Mouse (Mus musculus) gastrocnemius, postnatal 25 days (tissue): Measurements from ENCODE around the gene Dynlt1a. TPM values are rescaled to one million over a fixed set of nuclear protein-coding genes. Genes with fewer than 3 reads are reported as not detected.
"Not testable (repeated sequence)": the region's sequence is repeated elsewhere in the genome, so short reads cannot be mapped to it uniquely, and the experiment has no call there.

Source experiments
- DNase-seq: peaks from one replicate; pipeline ENCODE4 v3.0.0; 2022
- total RNA-seq, 2 experiments: library from RNA; stranded (reverse); gene quantifications; 1 replicate in 1 of 2; 2 replicates in 1 of 2; pipeline ENCODE4 v1.2.3; 2021

The Dynlt1a gene
- total RNA-seq, 2 experiments from 2014 or later = 2.3 to 2.4 TPM

DNA sequence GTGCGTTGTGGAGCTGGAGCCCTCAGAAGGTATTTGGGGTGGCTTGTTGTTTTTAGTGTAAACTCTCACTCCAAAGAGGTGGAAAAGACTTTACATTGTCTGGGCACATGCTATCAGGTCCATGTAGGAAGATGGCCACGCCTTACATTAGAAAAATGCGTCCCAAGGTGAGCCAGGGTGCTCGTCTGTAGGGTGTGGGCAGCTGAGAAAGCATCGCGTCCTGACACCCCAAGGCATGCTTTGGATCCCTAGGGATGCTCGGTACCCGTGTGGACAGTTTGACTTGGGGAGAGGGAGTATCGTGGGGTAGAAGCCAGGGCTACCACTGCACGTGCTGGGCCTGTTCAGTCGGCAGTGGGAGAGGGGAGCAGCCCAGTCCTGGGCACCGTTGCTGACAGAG, 28.3 kb downstream of the Dynlt1a start:
- not testable (repeated sequence) for DNase-seq

DNA sequence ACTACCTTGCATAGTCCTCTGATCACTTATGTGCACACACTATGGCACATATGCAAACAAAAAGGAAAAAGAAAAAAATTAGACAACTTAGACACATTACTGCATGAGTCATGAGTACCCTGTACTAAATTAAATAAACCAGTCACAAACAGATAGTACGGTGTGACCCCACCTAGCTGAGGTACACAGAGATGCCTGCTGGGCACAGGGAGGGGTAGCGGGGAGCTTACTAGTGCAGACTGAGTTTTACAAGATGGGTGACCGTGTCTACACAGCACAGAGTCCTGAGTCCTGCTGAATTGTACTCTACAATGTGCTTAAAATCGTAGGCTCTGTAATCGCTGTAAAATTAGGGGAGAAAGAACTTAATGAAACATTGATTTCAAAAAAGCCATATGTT, 31.1 kb downstream of the Dynlt1a start:
- not testable (repeated sequence) for DNase-seq

DNA sequence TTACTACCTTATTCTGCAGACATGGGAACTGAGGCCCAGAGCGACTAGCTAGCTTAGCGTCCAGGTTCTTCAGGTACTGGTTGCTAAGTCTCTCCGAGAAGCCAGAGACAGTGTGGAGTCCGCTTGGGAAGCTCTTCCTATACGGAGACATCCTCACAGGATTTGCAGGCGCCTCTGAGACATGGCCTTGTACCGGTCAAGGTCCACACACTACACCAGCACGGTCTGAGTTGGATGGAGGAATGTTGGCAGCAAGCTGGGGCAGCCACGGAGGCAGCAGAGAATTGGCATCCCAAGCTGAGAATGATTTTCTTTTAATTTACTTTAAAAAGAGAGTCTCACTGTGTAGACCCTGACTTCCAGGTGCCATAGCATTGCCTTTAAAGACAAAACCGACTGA, 34.2 kb downstream of the Dynlt1a start:
- not testable (repeated sequence) for DNase-seq

DNA sequence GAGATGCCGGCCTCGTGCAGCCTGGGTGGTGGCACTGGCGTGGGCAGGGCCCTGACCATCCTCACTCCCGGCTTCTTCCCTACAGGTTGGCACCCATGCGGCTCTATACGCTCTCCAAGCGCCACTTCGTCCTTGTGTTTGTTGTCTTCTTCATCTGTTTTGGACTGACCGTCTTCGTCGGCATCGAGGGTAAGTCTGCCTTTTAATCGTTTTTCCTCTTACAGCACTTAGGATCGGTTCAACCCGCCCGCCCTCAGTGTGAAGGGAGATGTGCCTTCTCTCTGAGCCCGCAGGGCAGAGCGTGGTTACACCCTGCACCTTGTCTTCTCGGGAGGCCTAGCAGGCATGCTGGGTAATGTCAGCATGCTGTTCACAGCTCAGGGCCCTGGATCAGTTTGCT, 36.8 kb downstream of the Dynlt1a start:
- DNase-seq = not testable (repeated sequence)

DNA sequence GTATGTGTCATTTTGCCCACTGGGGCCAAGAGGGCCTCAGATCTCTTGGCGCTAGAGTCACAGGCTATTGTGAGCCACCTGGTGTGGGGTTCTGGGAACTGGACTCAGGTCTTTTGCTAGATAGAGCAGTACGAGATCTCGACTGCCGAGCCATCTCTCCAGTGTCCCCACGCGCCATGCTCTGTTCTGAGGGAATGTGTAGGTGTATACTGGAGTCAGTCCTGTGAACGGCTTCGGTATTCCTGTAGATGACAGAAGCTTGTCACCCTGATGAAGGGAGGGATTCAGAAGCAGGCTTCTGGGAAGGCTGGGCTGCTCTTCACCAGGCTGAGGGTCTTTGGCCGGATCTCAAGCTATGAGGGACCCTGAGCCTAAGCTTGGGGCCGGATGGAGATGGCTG, 37.5 kb downstream of the Dynlt1a start:
- not testable (repeated sequence) for DNase-seq

DNA sequence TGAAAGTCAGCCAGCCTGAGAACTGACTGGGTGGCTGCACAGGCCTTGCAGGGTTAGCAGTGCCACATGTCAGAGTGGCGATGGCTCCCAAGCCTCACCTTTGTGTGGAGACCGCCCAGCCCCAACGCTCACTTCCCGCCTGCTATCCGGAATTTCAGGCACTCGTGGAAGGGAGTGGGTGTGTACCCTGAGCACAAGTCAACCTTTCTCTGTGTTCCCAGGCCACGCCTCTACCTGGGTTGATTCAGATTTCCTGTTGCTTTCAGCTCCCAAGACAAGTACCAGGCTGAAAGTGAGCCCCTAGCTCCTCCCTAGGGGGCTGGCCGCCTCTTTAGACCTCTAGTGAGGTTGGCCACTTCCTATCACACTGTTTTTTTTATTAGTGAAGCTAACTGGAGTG, 38.1 kb downstream of the Dynlt1a start:
- not testable (repeated sequence) for DNase-seq

DNA sequence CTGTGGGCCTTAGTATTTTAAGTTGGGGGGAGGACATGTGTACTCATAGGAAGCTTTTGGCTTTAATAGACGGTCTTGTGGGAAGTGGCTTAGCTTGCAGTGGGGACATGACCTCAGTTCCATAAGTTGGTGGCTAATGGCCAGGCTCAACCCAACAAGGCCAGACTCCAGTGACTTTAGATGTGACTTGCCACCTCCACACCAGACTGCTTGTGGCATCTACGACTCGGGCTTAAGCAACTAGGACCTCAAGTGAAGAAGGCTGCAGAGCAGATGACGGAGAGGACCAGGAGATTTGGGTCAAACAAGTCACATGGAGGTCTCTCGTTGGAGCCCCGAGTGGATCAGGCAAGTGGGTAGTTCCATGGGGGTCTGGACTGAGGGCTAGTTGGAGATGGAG, 42.6 kb downstream of the Dynlt1a start:
- DNase-seq = not testable (repeated sequence)

DNA sequence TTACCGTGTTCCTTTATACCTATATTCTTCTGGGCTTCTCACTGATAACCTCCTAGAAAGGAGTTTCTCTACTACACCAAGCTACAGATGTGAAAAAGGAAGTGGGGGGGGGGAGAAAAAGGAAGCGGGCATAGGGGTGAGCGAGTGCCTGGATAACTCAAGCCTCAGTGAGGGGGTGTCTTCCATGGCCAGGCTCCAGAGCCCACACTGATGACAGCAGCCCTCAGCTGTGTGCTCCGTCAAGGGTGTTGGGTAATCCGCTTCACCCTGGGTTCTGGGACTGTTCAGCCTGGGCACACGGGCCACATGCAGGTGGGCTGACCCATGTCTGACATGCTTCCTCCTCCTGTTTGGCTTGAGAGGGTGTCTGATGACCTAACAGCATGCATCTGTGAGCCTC, 45.3 kb downstream of the Dynlt1a start:
- DNase-seq = not testable (repeated sequence)

DNA sequence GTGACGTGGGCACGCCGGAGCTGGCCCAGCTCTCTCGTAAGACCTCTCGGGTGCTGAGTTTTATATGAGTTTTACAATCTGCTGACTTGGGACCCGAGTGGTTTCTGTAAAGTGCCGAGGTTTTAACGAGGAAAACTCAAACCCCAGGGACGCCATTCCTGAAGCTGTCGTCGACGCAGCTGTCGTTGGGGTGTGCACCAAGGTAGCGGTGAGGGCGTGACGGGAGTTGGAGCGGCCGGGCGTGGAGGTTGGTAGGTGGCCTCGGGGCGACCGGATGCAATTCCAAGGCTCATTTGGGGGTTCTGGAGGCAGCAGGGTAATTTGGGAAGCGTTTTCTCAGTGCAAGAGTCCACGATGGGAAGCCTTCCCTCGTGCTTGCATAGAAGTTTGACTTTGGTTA, 46.5 kb downstream of the Dynlt1a start:
- DNase-seq = not testable (repeated sequence)

DNA sequence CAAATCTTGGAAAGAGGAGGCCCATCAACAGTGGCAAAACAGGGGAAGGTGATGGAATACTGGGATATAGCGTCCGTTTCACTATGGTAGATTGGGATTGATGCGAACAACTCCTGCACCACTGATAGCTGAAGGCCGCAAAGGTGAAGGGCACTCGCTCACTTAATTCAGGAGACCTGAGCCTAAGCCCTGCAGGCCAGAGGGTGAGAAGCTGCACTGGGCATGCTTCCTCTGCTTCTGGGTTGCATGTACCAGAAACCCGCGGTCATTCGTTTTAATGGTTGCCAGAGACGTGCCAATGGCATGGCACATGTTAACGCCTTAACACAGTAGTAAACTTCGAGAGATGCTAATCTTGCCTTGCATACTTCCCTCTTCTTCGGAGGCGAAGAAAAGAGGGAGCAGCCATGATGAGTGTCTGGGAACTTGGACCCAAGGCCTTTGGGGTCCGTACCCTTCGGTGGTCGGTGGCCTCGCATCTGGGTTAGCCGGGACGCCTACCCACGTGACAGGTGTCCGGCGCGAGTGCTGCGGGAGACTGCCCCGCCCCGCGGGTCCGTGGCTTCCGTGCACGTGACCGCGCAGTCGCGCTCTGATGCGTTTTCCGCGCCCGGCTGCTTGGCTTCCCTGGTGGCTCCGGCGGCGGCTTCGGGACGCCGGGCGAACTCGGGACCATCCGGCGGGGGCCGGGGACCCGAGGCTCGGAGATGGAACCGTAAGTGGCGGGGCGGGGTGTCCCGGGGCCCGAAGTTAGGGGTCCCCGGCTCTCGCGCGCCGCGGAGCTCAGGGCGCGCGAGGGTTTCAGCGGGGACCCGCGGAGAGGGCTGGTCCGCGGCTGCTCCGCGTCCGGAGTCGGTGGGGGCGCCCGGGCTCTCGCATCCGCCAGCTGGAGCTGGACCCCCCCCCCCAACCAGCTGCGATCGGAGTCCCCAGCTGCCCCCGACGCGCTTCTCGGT, 47.1 kb downstream of the Dynlt1a start:
- not testable (repeated sequence) for DNase-seq

DNA sequence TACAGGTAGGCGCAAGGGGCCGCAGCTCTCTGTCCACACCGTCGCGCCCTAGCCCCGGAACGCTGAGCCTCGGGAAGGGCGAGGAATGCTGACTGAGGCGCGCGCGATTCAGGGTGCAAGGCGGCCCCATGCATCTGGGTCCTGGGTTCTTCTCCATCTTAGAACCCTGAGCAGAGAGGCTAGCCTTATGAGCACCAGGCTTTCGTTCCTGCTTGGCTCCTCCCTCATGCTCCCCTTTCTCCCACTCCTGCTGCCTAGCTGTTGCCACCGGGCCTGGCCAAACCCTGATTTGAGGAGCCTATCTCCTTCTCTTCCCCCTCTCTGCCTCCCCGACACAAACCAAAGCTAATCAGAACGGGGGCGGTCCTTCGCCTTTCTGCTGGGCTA, 60.2 kb downstream of the Dynlt1a start:
- DNase-seq = not testable (repeated sequence)

DNA sequence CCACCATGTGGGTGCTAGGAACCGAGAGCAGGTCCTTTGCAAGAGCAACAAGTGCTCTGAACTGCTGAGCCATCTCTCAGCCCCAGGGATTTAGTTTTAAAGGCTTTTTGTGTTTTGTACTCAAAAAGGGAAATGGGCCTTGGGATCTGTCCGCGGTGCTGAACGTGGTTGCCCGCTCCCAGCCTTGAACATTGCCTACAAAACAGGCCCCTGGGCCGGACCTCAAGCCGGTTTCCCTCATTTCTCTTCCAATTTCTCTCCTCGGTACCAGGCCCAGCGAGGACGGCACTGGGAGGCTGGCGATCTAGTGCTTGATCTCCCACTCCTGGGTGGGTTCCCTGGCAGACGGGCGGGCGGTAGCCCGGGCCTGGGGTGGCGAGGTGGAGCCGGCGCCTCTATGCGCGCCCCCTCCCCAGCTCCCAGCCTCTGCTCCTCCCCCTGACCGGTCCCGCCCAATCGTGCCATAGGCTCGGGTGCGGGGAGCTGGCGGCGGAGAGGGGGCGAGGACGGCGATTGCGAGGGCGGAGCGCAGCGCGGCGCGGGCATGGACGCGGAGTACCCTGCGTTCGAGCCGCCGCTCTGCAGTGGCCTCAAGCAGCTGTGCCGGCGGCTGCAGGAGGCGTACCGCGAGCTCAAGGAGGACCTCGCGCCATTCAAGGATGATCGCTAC, 60.8 kb downstream of the Dynlt1a start, which contains the start of gene Tmem181a:
Tmem181a (plus strand) TSS at position 461 of the 670 bp plus-strand sequence.
- DNase-seq = not testable (repeated sequence)

Other genes starting within 250 kb of the Dynlt1a start
- 1 to 10 TPM; 5.2 to 5.4 TPM for gene Serac1, start 237.8 kb downstream of the Dynlt1a start, total RNA-seq
- gene Gtf2h5, start 237.7 kb downstream of the Dynlt1a start, total RNA-seq = 10 to 100 TPM; 45.1 to 49.0 TPM
- gene Tulp4, start 211.1 kb downstream of the Dynlt1a start, total RNA-seq = 100 to 1,000 TPM in 1 of 2 experiments, 10 to 100 TPM in 1; 95.2 to 117 TPM
- 1 to 10 TPM; 4.2 to 5.6 TPM for gene Tmem181a, start 60.6 kb downstream of the Dynlt1a start, total RNA-seq
- 10 to 100 TPM; 56.7 to 58.7 TPM for gene Dynlt1b, start 112.6 kb upstream of the Dynlt1a start, total RNA-seq